Mouse (Mus musculus) cerebellum, postnatal 4 days (tissue): ENCODE results near the gene Lca5.

Experiments
- DNase-seq, 2 experiments: peaks; one replicate each; pipeline ENCODE4 v3.0.0; 2022; ENCODE audit warnings: low spot score in 2 of 2, mixed read lengths in 1 of 2

Gene Lca5

GRCm38 (mm10) chr9:83389570-83389969, 51.4 kb downstream of the Lca5 start:
- no peak for DNase-seq

GRCm38 (mm10) chr9:83386264-83386855, 54.6 kb downstream of the Lca5 start:
- no peak for DNase-seq

DNA sequence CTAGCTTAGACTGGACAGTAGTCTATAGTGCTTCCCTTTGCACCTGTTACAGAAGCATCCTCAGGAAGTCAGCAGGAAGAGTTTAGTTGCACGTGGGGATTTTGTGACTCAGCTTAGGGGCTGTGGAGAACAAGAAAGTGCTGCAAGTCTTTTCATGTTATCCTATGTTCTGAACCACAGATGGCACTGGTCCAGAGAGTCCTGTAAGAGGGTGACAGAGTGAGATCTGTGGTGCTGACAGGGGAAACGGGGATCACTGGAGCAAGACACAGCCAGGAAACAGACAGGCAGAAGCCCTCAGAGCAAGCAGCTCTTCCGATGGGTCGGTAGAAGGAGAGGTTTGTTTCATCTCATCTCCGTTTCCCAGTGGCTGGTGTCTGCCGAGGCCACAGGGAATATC, 55.6 kb downstream of the Lca5 start:
- DNase-seq: no peak

DNA sequence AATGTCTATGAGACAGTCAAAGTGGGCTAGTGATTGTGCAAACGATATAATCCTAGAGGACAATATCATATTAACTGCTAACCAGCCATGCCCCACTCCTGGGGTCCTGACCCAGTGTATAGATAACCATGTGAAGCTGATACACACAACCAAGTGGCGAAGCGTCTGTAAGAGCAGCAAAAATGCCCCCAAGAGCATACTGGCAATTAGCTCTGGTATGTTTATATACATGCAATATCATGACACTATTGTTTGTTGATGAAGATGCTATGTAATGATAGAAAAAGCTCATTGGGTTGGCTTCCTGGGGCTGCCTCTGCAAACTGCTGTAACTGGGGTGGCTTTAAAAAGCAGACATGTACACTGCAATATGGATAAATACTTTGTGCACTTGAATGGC, 57.7 kb downstream of the Lca5 start:
- no peak for DNase-seq

DNA sequence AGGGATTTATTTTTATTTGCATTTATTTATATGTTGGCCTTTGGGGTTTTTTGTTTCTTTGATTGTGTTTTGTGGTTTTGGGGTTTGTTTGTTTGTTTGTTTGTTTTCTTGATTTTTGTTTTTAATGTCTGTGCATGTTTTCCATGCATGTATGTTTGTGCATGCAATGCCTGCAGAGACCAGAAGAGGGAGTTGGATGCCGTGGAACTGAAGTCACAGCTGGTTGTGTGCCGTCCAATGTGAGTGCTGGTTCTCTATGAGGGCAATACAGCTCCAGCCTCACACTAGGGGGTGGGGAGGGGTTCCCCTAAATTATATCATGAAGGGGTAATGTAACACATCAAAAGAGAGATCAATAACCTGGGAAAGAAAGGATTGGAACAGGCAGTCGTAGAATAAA, 58.2 kb downstream of the Lca5 start:
- no peak for DNase-seq

DNA sequence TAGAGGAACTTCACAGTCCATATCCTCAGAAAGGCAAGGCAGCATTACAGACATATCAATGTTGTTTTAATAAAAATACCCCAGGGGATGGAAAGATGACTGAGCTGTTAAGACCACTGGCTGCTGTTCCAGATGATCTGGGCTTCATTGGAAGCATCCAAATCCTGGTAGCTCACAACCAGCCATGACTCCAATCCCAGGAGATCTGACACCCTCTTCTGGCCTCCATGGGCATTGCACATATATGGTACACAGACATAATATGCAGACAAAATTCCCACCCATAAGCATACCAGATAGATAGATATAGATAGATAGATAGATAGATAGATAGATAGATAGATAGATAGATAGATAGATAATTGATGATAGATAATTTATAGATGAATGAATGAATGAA, 59.6 kb downstream of the Lca5 start:
- DNase-seq: peak in 1 of 2 experiments; percentile 21

GRCm38 (mm10) chr9:83379661-83380060, 61.3 kb downstream of the Lca5 start:
- DNase-seq: no peak

GRCm38 (mm10) chr9:83377132-83377531, 63.8 kb downstream of the Lca5 start:
- DNase-seq: no peak

- no peak for DNase-seq
These were observed 65.3 kb downstream of the Lca5 start for GRCm38 (mm10) chr9:83375522-83376176.

GRCm38 (mm10) chr9:83370907-83371306, 70.0 kb downstream of the Lca5 start:
- DNase-seq: no peak

GRCm38 (mm10) chr9:83368234-83368633, 72.7 kb downstream of the Lca5 start:
- DNase-seq: peak in 1 of 2 experiments; percentile 53

DNA sequence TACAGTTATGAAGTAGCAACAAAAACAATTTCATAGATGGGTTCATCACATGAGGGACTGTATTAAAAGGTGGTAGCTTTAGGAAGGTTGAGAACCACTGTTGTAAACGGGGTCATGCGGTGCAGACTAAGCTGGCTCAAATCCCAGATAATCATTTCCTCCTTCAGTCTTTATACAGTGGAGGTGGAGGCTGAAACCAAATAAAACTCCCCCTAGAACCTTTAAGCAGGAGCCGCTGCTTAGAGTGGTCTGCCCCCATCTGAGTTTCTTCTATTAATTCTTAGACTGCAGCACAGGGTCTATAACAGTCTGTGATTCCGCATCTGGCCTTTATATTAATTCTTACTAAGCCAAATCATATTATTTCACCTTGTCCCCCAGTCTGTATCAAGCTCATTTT, 85.1 kb downstream of the Lca5 start:
- DNase-seq: no peak

GRCm38 (mm10) chr9:83353316-83353715, 87.6 kb downstream of the Lca5 start:
- DNase-seq: no peak

GRCm38 (mm10) chr9:83351171-83351570, 89.8 kb downstream of the Lca5 start:
- DNase-seq: no peak

DNA sequence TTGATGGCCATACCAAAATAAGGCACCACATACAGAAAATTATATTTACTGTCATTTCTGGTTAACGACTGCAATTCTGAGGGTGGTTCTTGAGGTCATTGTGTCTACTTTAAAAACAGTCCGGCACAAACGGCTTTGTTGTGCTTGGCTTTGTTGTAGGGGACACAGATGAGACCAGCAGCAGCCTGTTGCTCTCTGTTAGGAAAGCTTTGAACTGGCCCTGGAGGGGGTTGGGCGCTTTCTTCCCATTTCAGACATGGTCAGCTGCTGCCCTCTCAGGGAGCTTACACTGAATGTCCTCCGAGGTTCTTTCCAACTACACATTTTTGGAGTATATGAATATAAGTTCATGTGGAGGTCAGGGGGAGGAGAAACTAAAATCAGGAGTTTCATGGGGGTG, 90.3 kb downstream of the Lca5 start:
- peak in 1 of 2 experiments; percentile 31 for DNase-seq

- no peak for DNase-seq
These were observed 91.0 kb downstream of the Lca5 start for GRCm38 (mm10) chr9:83349905-83350304.

DNA sequence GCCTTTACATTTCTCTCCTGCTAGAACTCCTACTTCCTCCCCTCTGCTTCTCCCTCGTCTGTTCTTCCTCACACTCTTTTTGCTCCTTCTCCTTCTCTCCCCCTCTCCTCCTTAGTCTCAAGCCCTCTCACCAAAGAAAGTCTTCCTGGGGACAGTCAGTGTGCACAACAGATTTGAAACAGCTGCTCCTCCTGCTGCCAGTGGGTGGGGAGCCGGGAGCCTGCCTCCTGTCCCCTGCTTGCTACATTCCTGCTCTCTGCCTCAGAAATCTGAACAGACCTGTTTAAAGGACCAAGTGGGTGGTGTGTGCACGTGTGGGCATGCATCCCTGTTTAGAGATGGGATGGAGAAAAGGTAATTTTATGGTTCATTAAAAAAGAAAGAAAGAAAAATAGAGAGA, 91.4 kb downstream of the Lca5 start:
- DNase-seq: no peak

DNA sequence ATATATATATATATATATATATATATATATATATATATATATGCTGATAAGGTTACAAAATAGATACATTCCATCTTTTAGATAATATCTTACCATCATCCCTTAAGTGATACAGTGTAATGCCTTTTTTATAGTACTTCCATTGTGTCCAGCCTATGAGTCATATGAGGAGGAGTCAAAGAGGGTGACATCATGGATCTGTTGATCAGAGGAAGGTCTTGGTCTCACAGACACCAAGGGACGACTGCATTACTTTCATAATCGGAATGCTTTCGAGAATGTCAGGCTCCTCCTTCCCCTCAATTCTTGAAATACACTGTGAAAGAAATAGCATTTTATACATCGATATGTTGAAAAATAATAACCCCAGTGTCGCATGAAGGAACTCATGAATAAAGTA, 93.4 kb downstream of the Lca5 start:
- DNase-seq: no peak

GRCm38 (mm10) chr9:83342491-83343370, 98.2 kb downstream of the Lca5 start:
- no peak for DNase-seq
